Mouse (Mus musculus) neural tube, embryonic 12.5 days (tissue): ENCODE results near the gene Fbxl21. TPM values are rescaled to one million over a fixed set of nuclear protein-coding genes. Genes with fewer than 3 reads are reported as not detected.

Experiments used
- ATAC-seq: fragments of 200-750 bp; cut with Nextera tagmentation; 2 replicates; pipeline ENCODE4 v1.8.0; 2017; ENCODE audit warnings: low read depth, mild to moderate bottlenecking, moderate TSS enrichment, moderate library complexity; ENCODE audit not compliant: low FRiP score
- H3K27ac ChIP-seq: fragments of 300-500 bp; sonication (generic); 2 replicates; pipeline ENCODE4 v1.5.1; 2016
- H3K27me3 ChIP-seq: fragments of 300-500 bp; sonication (generic); replicated peaks from 2 replicates; pipeline ENCODE4 v1.6.1; 2016; ENCODE audit warnings: mild to moderate bottlenecking
- H3K36me3 ChIP-seq: fragments of 300-500 bp; sonication (generic); 2 replicates; pipeline ENCODE4 v1.6.1; 2016; ENCODE audit warnings: mild to moderate bottlenecking
- H3K4me1 ChIP-seq: fragments of 300-500 bp; sonication (generic); 2 replicates; pipeline ENCODE4 v1.6.1; 2016
- H3K4me2 ChIP-seq: fragments of 300-500 bp; sonication (generic); replicated peaks from 2 replicates; pipeline ENCODE4 v1.6.1; 2016; ENCODE audit warnings: mild to moderate bottlenecking
- H3K4me3 ChIP-seq: fragments of 300-500 bp; sonication (generic); 2 replicates; pipeline ENCODE4 v1.5.1; 2016
- H3K9ac ChIP-seq: fragments of 300-500 bp; sonication (generic); 2 replicates; pipeline ENCODE4 v1.6.1; 2016; ENCODE audit warnings: mild to moderate bottlenecking
- H3K9me3 ChIP-seq: fragments of 300-500 bp; sonication (generic); 2 replicates; pipeline ENCODE4 v1.6.1; 2016; ENCODE audit warnings: mild to moderate bottlenecking
- whole genome bisulfite sequencing: fragments of 180-500 bp; shearing (Covaris S2); methylation state at CpG from one replicate; pipeline ENCODE4 v1.1.7; 2016; 5-methylcytosine and 5-hydroxymethylcytosine counted together
- polyA plus RNA-seq: library from polyadenylated mRNA; unstranded; fragments of >200 nt; fragmentation: Nextera tagmentation; extraction: Ambion mirVana; gene quantifications from 2 replicates; pipeline ENCODE4 v1.2.1, GENCODE M21; 2016

Gene Fbxl21
- polyA plus RNA-seq, 1 experiment from 2014 or later = 4.1 TPM

DNA sequence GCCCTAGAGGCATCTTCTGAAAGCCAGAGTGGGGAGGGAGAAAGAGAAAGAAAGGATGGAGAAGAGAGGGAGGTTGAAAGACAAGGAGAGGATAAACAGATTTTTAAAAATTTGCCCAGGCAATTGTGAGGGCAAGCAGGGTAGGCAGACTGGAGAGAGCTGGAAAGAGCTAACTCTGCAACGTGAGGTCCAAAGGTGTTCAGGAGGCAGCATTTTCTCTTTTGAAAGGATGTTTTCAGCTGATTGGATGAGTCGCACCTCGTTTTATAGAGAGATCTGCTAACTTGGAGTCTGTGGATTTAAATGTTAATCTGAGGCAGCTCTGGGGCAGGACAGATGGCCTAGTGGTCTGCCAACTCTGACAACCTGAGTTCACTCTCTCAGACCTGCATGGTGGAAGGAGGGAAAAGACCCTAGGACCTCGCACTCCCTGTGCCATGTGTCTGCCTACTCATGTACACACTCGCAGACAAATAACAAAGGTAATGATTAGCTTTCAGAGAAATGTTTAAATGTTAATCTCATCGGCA lies 37.6 kb downstream of the Fbxl21 start:
- Histone ChIP-seq H3K27me3 (no peaks in the 10 kb centered on the region), H3K9me3 (no peaks in the 10 kb centered on the region), H3K4me1 (0 out of 2 replicates have a peak, but pooled peaks cover 2% of the 10 kb centered on the region), H3K27ac (no peak overlapping the region), H3K4me3 (no peak overlapping the region), H3K4me2 (no peak overlapping the region), H3K9ac (no peak overlapping the region), H3K36me3 (no peaks in the 10 kb centered on the region)
- 87% methylated on average over 6 of the region's 6 CpGs for WGBS
- ATAC-seq = no peak

GRCm38 (mm10) chr13:56561129-56561528 lies 38.9 kb downstream of the Fbxl21 start:
- H3K4me1 ChIP-seq = 0 out of 2 replicates have a peak, but pooled peaks cover 2% of the 10 kb centered on the region
- no peak overlapping the region for H3K27ac ChIP-seq
- no peak overlapping the region for H3K4me2 ChIP-seq
- H3K9ac ChIP-seq = no peak overlapping the region
- WGBS = 79% methylated on average over 8 of the region's 8 CpGs
- no peaks in the 10 kb centered on the region for H3K36me3 ChIP-seq
- no peak for ATAC-seq
- no peaks in the 10 kb centered on the region for H3K9me3 ChIP-seq
- H3K4me3 ChIP-seq = no peak overlapping the region
- no peaks in the 10 kb centered on the region for H3K27me3 ChIP-seq

- Histone ChIP-seq H3K9ac (no peak overlapping the region), H3K9me3 (no peaks in the 10 kb centered on the region), H3K27me3 (no peaks in the 10 kb centered on the region), H3K4me3 (no peak overlapping the region), H3K27ac (no peak overlapping the region), H3K36me3 (no peaks in the 10 kb centered on the region), H3K4me2 (no peak overlapping the region), H3K4me1 (0 out of 2 replicates have a peak, but pooled peaks cover 6% of the 10 kb centered on the region)
- no peak for ATAC-seq
- WGBS = 46% methylated on average over 6 of the region's 6 CpGs
Observed at GRCm38 (mm10) chr13:56563075-56563474, 40.8 kb downstream of the Fbxl21 start.

- Histone ChIP-seq H3K9ac (no peak overlapping the region), H3K4me1 (0 out of 2 replicates have a peak, but pooled peaks cover 4% of the 10 kb centered on the region), H3K27me3 (no peaks in the 10 kb centered on the region), H3K9me3 (no peaks in the 10 kb centered on the region), H3K36me3 (no peaks in the 10 kb centered on the region), H3K27ac (no peak overlapping the region), H3K4me2 (no peak overlapping the region), H3K4me3 (no peak overlapping the region)
- ATAC-seq = no peak
- WGBS = 60% methylated on average over 10 of the region's 10 CpGs
Observed at GRCm38 (mm10) chr13:56566336-56566735, 44.1 kb downstream of the Fbxl21 start.

GRCm38 (mm10) chr13:56571645-56572044 lies 49.4 kb downstream of the Fbxl21 start:
- Histone ChIP-seq H3K4me3 (no peak overlapping the region), H3K4me2 (no peak overlapping the region), H3K27me3 (no peaks in the 10 kb centered on the region), H3K9ac (no peak overlapping the region), H3K4me1 (0 out of 2 replicates have a peak, but pooled peaks cover 7% of the 10 kb centered on the region), H3K9me3 (no peaks in the 10 kb centered on the region), H3K36me3 (no peaks in the 10 kb centered on the region), H3K27ac (no peak overlapping the region)
- ATAC-seq = no peak
- WGBS = 92% methylated on average over 8 of the region's 8 CpGs

DNA sequence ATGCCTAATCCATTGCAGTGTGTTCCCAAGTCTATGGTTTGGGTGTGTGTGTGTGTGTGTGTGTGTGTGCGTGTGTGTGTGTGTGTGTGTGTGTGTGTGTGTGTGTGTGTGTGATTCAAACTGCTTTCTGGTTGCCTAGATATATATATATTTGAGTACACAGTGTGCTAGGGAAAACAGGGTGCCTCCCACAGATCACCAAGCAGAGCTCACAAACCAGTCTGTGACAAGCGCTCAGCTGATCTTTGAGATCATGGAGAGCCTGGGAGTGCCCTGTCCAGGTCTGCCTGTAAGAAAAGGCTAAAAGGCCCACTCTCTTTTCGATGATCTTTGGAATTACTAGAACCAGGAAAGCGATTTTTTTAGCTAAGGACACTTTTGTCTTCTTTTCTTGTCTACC lies 52.8 kb downstream of the Fbxl21 start:
- H3K36me3 ChIP-seq = no peaks in the 10 kb centered on the region
- 78% methylated on average over 4 of the region's 4 CpGs for WGBS
- no peaks in the 10 kb centered on the region for H3K9me3 ChIP-seq
- no peak for ATAC-seq
- H3K4me3 ChIP-seq = no peak overlapping the region
- H3K9ac ChIP-seq = no peak overlapping the region
- H3K27me3 ChIP-seq = no peaks in the 10 kb centered on the region
- no peak overlapping the region for H3K4me2 ChIP-seq
- 0 out of 2 replicates have a peak, but pooled peaks cover 7% of the 10 kb centered on the region for H3K4me1 ChIP-seq
- no peak overlapping the region for H3K27ac ChIP-seq

- Histone ChIP-seq H3K4me1 (peaks cover 8% of the 10 kb centered on the region), H3K9me3 (no peaks in the 10 kb centered on the region), H3K36me3 (no peaks in the 10 kb centered on the region), H3K4me2 (no peak overlapping the region), H3K27ac (no peak overlapping the region), H3K4me3 (no peak overlapping the region), H3K27me3 (no peaks in the 10 kb centered on the region), H3K9ac (no peak overlapping the region)
- 56% methylated on average over 12 of the region's 12 CpGs for WGBS
- no peak for ATAC-seq
Observed at GRCm38 (mm10) chr13:56575701-56576321, 53.5 kb downstream of the Fbxl21 start.

GRCm38 (mm10) chr13:56578097-56578496 lies 55.8 kb downstream of the Fbxl21 start:
- no peaks in the 10 kb centered on the region for H3K9me3 ChIP-seq
- no peak overlapping the region for H3K4me3 ChIP-seq
- no peak overlapping the region for H3K27ac ChIP-seq
- H3K36me3 ChIP-seq = no peaks in the 10 kb centered on the region
- no peak for ATAC-seq
- no peak overlapping the region for H3K9ac ChIP-seq
- no peaks in the 10 kb centered on the region for H3K27me3 ChIP-seq
- H3K4me2 ChIP-seq = no peak overlapping the region
- 82% methylated on average over 5 of the region's 5 CpGs for WGBS
- H3K4me1 ChIP-seq = peaks cover 30% of the 10 kb centered on the region

- H3K27me3 ChIP-seq = no peaks in the 10 kb centered on the region
- peaks cover 32% of the 10 kb centered on the region for H3K4me1 ChIP-seq
- H3K4me3 ChIP-seq = no peak overlapping the region
- no peak for ATAC-seq
- WGBS = 68% methylated on average over 5 of the region's 5 CpGs
- no peaks in the 10 kb centered on the region for H3K9me3 ChIP-seq
- H3K36me3 ChIP-seq = no peaks in the 10 kb centered on the region
- H3K4me2 ChIP-seq = no peak overlapping the region
- H3K27ac ChIP-seq = no peak overlapping the region
- H3K9ac ChIP-seq = no peak overlapping the region
Observed at GRCm38 (mm10) chr13:56580450-56580849, 58.2 kb downstream of the Fbxl21 start.

DNA sequence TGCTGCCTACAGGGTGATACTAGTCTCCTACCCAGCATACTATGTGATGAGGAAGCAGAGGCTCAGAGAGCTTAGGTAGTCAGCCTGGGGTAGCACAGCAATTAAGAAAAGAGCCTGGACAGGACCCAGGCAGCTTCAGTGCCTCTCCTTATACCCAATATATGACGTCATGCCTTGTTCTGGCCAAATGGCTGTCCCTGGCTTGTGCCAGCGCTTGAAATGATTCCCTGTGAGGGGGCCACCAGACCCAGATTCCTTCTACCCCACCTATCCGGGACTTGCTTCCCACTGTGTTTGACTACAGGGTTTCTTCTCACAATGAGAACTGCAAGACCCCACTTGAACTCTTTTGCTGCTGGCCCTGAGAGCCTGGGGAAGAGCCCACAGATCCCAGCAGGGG lies 59.2 kb downstream of the Fbxl21 start:
- Histone ChIP-seq H3K27me3 (no peaks in the 10 kb centered on the region), H3K9me3 (no peaks in the 10 kb centered on the region), H3K27ac (peak overlapping the region; percentile 93), H3K36me3 (no peaks in the 10 kb centered on the region), H3K4me3 (no peak overlapping the region), H3K4me2 (peak overlapping the region; percentile 50), H3K4me1 (peaks cover 25% of the 10 kb centered on the region), H3K9ac (0 out of 2 replicates have a peak overlapping the region, but pooled peaks have one; percentile 38)
- ATAC-seq = peak; percentile 70
- WGBS = under 1% methylated on average over 3 of the region's 3 CpGs

DNA sequence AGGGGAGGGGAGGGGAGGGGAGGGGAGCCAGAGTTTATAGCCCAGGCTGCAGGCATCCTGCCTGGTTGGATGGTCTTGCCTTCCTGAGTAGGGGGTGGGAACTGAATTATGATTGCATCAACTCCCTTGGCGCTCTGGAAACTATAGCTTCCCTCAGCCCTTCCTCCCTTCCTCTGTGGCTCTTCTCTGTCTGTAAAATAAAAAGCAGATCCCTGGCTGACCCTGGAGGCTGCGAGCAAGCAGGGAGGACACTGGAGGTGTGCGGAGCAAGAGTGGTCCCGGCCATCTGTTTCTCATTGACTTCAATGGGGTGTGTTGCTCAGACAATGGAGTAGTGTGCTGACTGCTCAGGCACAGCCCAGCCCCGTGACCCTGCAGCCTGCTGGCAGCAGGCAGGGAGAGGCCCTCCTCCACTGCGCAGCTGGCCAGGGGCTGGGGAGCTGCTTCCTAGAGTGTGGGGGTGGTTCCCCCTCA lies 59.7 kb downstream of the Fbxl21 start:
- H3K9me3 ChIP-seq = no peaks in the 10 kb centered on the region
- H3K27me3 ChIP-seq = no peaks in the 10 kb centered on the region
- peak; percentile 97 for ATAC-seq
- peak overlapping the region; percentile 93 for H3K27ac ChIP-seq
- H3K4me1 ChIP-seq = peaks cover 25% of the 10 kb centered on the region
- peak overlapping the region; percentile 38 for H3K9ac ChIP-seq
- no peak overlapping the region for H3K4me3 ChIP-seq
- H3K36me3 ChIP-seq = no peaks in the 10 kb centered on the region
- 0% methylated on average over 6 of the region's 6 CpGs for WGBS
- H3K4me2 ChIP-seq = peak overlapping the region; percentile 50

DNA sequence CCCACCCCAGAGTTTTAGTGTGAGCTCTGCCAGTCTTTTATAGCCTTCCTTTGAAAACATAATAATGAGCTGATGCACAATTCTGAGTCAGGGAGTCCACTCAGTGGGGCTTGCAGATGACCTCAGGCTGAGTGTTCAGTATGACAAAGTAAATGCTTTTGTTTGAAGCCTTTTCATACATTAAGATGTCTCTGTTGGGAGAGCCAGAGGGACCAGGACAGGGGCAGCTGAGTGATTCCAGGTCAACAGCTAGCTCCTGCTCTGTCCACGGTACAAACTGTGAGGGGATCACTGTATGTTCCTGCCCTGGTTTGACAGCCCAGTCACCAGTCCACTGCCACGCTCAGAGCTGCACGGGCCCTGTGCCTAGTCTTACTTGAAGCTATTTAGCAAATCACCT lies 60.4 kb downstream of the Fbxl21 start:
- Histone ChIP-seq H3K4me2 (peak overlapping the region; percentile 50), H3K27ac (peak overlapping the region; percentile 93), H3K9me3 (no peaks in the 10 kb centered on the region), H3K27me3 (no peaks in the 10 kb centered on the region), H3K9ac (no peak overlapping the region), H3K36me3 (no peaks in the 10 kb centered on the region), H3K4me3 (no peak overlapping the region), H3K4me1 (peaks cover 25% of the 10 kb centered on the region)
- ATAC-seq = peak; percentile 58
- WGBS = 5% methylated on average over 3 of the region's 3 CpGs

- Histone ChIP-seq H3K4me1 (peaks cover 27% of the 10 kb centered on the region), H3K27ac (no peak overlapping the region), H3K9me3 (no peaks in the 10 kb centered on the region), H3K4me3 (no peak overlapping the region), H3K27me3 (no peaks in the 10 kb centered on the region), H3K9ac (no peak overlapping the region), H3K36me3 (no peaks in the 10 kb centered on the region), H3K4me2 (no peak overlapping the region)
- WGBS = 76% methylated on average over 3 of the region's 3 CpGs
- no peak for ATAC-seq
Observed at GRCm38 (mm10) chr13:56586046-56586445, 63.8 kb downstream of the Fbxl21 start.
